Mouse (Mus musculus) forebrain, embryonic 11.5 days (tissue): ENCODE data around the gene Foxred1. TPM values are rescaled to one million over a fixed set of nuclear protein-coding genes. Genes with fewer than 3 reads are reported as not detected.
A peak's percentile ranks its signal among the peaks of the same experiment; 100 is the strongest.

ENCODE experiments used
- ATAC-seq: fragments of 200-750 bp; cut with Nextera tagmentation; replicated peaks from 2 replicates; pipeline ENCODE4 v1.8.0; 2017; ENCODE audit warnings: moderate TSS enrichment; ENCODE audit not compliant: low FRiP score
- DNase-seq: peaks from one replicate; pipeline ENCODE4 v3.0.0-alpha.2; 2017; ENCODE audit warnings: low spot score
- H3K27ac ChIP-seq: fragments of 300-500 bp; sonication (generic); 2 replicates; pipeline ENCODE4 v1.5.1; 2014; ENCODE audit warnings: low read depth, low read length
- H3K27me3 ChIP-seq: fragments of 300-500 bp; sonication (generic); 2 replicates; pipeline ENCODE4 v1.6.1; 2014; ENCODE audit warnings: mild to moderate bottlenecking, low read length, mixed read lengths; ENCODE audit not compliant: control insufficient read depth, insufficient read depth
- H3K36me3 ChIP-seq: fragments of 300-500 bp; sonication (generic); 2 replicates; pipeline ENCODE4 v1.6.1; 2014; ENCODE audit warnings: mild to moderate bottlenecking, low read length, moderate library complexity, mixed read lengths; ENCODE audit not compliant: control insufficient read depth, insufficient read depth
- H3K4me1 ChIP-seq: fragments of 300-500 bp; sonication (generic); replicated peaks from 2 replicates; pipeline ENCODE4 v1.6.1; 2014; ENCODE audit warnings: low read length, mixed read lengths; ENCODE audit not compliant: control insufficient read depth, insufficient read depth
- H3K4me2 ChIP-seq: fragments of 300-500 bp; sonication (generic); 2 replicates; pipeline ENCODE4 v1.6.1; 2014; ENCODE audit warnings: low read depth, mild to moderate bottlenecking, low read length, moderate library complexity, mixed read lengths; ENCODE audit not compliant: severe bottlenecking
- H3K4me3 ChIP-seq: fragments of 300-500 bp; sonication (generic); 2 replicates; pipeline ENCODE4 v1.5.1; 2014; ENCODE audit warnings: low read depth, low read length
- H3K9ac ChIP-seq: fragments of 300-500 bp; sonication (generic); 2 replicates; pipeline ENCODE4 v1.6.1; 2014; ENCODE audit warnings: low read length
- H3K9me3 ChIP-seq: fragments of 300-500 bp; sonication (generic); 2 replicates; pipeline ENCODE4 v1.6.1; 2016; ENCODE audit warnings: low read length, mixed read lengths; ENCODE audit not compliant: control insufficient read depth
- WGBS: fragments of 180-500 bp; shearing (Covaris S2); extraction: QIAGEN DNeasy Blood & Tissue Kit; methylation state at CpG from one replicate; pipeline ENCODE4 v1.1.7; 2014; 5-methylcytosine and 5-hydroxymethylcytosine counted together
- polyA plus RNA-seq: library from polyadenylated mRNA; unstranded; fragments of >200 nt; fragmentation: Nextera tagmentation; extraction: Ambion mirVana; gene quantifications from 2 replicates; pipeline ENCODE4 v1.2.1, GENCODE M21; 2014

Foxred1 gene
- polyA plus RNA-seq, 1 experiment from 2014 or later: 49.2 TPM

DNA sequence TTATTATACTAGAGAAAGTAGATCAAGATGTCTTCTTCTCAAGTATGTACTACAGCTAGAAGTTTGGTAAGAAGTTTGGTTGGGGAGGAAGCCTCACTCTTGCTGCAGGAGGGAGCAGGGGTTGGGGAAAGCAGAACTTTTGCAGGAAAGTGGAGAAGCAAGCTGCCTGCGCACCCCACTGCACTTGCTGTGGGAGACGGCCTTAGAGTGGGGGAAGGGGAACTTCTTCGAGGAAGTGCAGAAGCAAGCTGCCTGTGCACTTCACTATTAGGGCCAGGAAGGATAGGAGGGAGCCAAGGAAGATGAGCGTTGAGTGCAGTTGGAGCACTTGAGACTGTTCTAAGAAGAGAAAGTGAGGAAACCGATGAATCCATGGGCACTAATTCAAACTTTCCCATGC is 27.5 kb downstream of the Foxred1 start:
- no peak for ATAC-seq
- Histone ChIP-seq H3K9ac (no peak overlapping the region), H3K4me3 (no peak overlapping the region), H3K4me1 (no peaks in the 10 kb centered on the region), H3K9me3 (no peaks in the 10 kb centered on the region), H3K36me3 (no peaks in the 10 kb centered on the region), H3K27ac (no peak overlapping the region), H3K27me3 (no peaks in the 10 kb centered on the region), H3K4me2 (no peak overlapping the region)
- no peak for DNase-seq
- WGBS: 72% methylated on average over 5 of the region's 5 CpGs

DNA sequence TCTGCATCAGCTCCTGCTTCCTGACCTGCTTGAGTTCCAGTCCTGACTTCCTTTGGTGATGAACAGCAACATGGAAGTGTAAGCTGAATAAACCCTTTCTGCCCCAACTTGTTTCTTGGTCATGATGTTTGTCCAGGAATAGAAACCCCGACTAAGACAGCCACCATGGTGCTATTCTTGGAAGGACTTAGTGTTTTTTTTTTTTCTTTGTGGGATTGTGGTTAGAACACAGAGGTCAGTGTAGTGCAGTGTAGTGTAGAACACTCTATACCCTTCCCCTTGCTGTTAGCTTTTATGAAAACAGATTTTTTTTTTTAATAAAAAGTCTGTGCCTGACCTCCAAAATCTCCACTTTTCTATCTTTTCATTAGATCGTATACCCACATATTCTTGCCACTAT is 28.0 kb downstream of the Foxred1 start:
- DNase-seq (no peak), ATAC-seq (no peak)
- Histone ChIP-seq H3K9ac (no peak overlapping the region), H3K27ac (no peak overlapping the region), H3K4me3 (no peak overlapping the region), H3K27me3 (no peaks in the 10 kb centered on the region), H3K9me3 (no peaks in the 10 kb centered on the region), H3K4me2 (no peak overlapping the region), H3K4me1 (no peaks in the 10 kb centered on the region), H3K36me3 (no peaks in the 10 kb centered on the region)
- WGBS: 86% methylated on average over 2 of the region's 2 CpGs

DNA sequence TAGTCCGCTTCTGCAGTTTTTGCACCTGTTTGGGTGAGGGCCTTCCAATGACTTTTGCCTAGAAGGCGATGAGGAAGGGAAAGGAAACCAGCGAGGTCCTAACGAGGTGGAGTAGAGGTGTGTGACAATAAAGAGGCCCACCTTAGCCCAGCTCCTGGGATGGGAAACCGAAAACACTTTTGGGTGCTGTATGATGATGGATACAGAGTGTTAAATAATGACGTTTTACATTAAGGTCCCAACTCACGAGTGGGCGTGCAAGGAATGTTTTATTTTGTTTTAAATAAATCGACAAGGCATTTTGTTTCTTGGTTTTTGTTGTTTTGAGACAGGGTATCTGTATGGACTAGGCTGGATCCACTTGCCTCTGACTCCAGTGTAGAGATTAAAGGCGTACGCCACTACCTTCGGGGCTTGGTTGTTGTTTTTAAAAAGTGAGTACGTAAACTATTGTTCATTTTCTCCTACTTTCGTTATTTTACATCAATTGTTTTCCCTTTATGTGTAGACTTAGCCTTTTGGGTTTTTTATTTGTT is 34.7 kb downstream of the Foxred1 start:
- peak overlapping the region; percentile 44; the same call in 1 of the 2 replicates for H3K9ac ChIP-seq
- no peaks in the 10 kb centered on the region for H3K9me3 ChIP-seq
- H3K4me1 ChIP-seq: no peaks in the 10 kb centered on the region
- ATAC-seq (peak; percentile 40), DNase-seq (no peak)
- peak overlapping the region; percentile 59 for H3K4me3 ChIP-seq
- WGBS: 48% methylated on average over 14 of the region's 14 CpGs
- H3K27ac ChIP-seq: no peak overlapping the region
- H3K27me3 ChIP-seq: no peaks in the 10 kb centered on the region
- H3K4me2 ChIP-seq: peak overlapping the region; percentile 57
- no peaks in the 10 kb centered on the region for H3K36me3 ChIP-seq

DNA sequence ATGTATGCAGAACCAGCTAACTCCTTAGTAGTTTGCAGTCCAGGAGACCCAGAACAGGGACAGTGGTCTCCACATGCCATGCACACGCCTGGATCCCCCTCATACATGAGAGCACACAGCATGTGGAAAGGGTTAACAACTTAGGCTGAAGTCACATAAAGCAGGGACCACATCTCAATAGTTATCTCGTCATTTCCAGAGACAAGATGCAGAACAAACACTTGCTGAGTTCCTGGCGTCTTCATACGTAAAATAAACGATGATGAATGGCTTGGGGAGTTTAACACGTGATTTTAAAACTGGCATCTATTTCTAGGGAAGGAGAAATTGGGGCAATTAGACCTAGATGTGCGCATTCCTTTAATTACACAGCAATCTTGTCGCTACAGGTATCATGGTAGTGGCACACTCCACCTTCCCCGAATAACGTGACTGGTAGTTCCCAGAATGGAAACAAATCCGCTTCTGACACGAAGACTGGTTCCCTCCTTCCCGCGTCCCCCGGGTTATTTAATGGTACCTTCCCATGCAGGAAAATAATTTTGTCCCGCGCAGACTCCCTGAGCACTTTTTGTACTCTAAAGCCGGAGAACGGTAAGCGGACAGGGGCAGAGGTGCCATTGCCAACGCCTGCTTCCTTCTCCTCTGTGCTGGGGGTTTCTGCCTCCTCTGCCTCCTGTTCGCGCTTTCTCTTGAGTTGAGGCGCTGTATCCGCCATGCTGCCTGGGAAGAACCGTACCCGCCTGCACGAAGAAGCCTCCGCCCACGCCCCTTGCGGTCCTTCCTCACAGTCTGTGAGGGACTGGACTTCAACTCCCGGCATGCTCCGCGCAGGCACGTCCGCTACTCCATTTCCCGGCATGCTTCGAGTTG is 35.4 kb downstream of the Foxred1 start, which contains the start of gene Dcps:
TSS of gene Dcps (minus strand) at position 811 of the 873 bp plus-strand sequence.
- no peaks in the 10 kb centered on the region; the same call in 1 of the 2 replicates for H3K36me3 ChIP-seq
- peak within 1 kb of the TSS; percentile 41; the same call in 1 of the 2 replicates for H3K27ac ChIP-seq
- peak within 1 kb of the TSS; percentile 79 for H3K9ac ChIP-seq
- H3K4me3 ChIP-seq: peak within 1 kb of the TSS; percentile 59
- under 1% methylated on average over 38 of the region's 38 CpGs for WGBS
- no peaks in the 10 kb centered on the region for H3K27me3 ChIP-seq
- ATAC-seq (peak; percentile 98), DNase-seq (peak; percentile 94)
- H3K4me1 ChIP-seq: no peaks in the 10 kb centered on the region
- no peaks in the 10 kb centered on the region for H3K9me3 ChIP-seq
- peak within 1 kb of the TSS; percentile 57 for H3K4me2 ChIP-seq

DNA sequence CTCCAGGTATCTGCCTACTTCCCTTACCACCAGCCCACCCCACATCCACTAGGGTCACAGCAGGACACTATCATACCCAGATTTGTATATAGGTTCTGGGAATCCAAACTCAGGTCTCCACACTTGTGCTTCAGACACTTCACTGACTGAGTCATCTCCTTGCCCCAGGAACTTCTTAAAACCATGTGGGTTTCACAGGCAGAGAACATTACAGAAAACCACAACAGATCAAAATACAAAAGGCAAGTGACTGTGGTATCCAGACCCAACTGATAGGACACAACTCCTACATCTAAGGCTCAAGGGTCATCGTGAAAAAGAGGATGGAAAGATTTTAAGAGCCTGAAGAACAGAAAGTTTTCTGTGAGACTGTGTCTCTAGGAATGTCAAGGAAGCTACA is 37.5 kb downstream of the Foxred1 start:
- no peaks in the 10 kb centered on the region for H3K4me1 ChIP-seq
- WGBS: 94% methylated on average over 1 of the region's 1 CpGs
- no peak overlapping the region for H3K9ac ChIP-seq
- no peak for ATAC-seq
- H3K4me2 ChIP-seq: no peak overlapping the region
- no peak overlapping the region for H3K27ac ChIP-seq
- H3K36me3 ChIP-seq: no peaks in the 10 kb centered on the region; the same call in 1 of the 2 replicates
- no peaks in the 10 kb centered on the region for H3K9me3 ChIP-seq
- no peak for DNase-seq
- no peak overlapping the region for H3K4me3 ChIP-seq
- no peaks in the 10 kb centered on the region for H3K27me3 ChIP-seq

DNA sequence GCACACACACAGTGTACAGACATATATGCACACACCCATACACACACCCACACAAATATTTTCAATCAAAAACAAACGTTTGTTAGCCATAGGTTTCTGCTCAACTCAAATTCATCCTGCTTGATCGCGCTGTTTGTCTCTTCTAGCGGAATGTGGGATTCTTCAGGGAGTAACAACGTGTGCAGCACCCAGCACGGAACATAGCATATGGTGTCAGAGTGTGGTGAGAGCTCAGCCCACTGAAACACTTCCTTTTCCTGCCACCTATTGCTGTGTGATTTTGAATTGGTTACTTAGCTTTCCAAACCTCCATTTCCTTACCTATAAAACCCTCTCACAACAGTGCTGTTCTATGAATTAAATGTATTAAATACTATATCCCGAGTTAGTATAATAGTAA is 40.8 kb downstream of the Foxred1 start:
- Histone ChIP-seq H3K9me3 (no peaks in the 10 kb centered on the region), H3K27me3 (no peaks in the 10 kb centered on the region), H3K4me2 (no peak overlapping the region), H3K4me1 (peaks cover 10% of the 10 kb centered on the region; the same call in 1 of the 2 replicates), H3K27ac (no peak overlapping the region), H3K4me3 (no peak overlapping the region), H3K36me3 (no peaks in the 10 kb centered on the region; the same call in 1 of the 2 replicates), H3K9ac (no peak overlapping the region)
- ATAC-seq: no peak
- 91% methylated on average over 7 of the region's 7 CpGs for WGBS
- no peak for DNase-seq

DNA sequence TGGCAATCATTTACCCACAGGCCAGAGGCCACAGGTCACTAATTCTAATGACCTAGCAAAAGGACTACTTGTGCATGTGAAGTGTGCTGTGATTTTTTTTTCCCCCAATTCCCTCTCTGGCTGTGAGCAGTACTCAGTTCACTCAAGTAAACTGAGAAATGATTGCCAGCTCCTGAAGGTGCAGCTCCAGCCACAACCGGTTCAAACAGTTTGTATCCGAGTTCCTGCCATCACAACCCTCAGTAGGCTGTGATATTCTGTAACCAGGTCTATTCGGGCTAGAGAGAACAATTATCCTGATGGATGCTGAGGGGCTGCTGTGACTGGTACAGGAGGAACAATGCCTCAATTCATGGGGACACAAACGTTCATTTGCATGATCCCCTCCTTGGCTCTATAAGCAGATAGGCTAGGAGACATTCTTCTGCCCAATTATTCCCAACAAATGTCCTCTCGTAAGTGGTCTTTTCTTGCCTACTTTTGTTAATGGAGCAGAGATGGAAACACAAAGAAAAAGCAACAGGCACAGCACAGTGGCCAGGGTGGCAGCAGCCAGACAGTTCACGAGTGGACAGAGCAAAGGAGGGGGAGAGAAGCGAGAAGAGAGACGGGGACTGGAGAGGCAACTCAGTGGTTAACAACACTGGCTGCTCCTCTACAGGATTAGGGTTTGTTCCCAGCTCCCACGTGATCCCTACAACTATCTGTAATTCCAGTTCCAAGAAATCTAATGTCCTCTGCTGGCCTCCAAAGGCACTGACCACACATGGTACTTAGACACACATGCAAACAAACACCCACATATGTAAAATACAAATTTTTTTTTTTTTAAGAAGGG is 43.8 kb downstream of the Foxred1 start:
- WGBS: 11% methylated on average over 9 of the region's 9 CpGs

DNA sequence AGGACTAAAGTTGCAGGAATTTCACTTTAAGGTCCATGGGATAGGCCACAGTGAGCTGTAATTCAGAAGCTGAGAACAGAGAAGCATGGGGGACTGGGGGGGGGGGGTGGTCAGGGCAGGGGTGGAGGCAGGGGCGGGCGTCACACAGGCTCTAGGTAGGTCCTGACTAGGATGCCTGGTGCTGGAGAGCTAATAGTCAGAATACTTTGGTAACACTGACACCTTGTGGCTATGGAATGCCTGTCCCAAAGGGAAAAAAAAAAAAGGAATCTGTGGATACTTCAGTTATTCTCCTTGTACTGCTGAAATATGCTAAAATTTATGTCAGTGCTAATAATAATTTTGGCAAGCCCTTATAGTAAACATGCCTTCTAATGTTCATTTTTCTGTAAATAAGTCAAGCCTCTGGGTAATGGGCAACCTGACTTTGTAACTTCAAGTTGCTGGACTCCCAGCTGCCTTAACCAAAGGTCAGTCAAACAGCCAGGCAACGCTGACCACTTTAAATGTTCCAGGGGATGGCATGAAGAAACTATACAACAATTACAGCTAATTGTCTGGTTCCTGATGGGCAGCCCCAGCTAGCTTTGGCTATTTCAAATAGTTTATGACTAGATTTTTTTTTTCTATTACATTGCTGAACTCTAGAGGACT is 44.6 kb downstream of the Foxred1 start:
- WGBS: 27% methylated on average over 3 of the region's 3 CpGs
- peaks cover 10% of the 10 kb centered on the region; the same call in 1 of the 2 replicates for H3K4me1 ChIP-seq
- no peak overlapping the region for H3K9ac ChIP-seq
- DNase-seq: no peak
- ATAC-seq: peak; percentile 47
- peak overlapping the region; percentile 72 for H3K27ac ChIP-seq
- H3K4me2 ChIP-seq: no peak overlapping the region
- H3K27me3 ChIP-seq: no peaks in the 10 kb centered on the region
- H3K9me3 ChIP-seq: no peaks in the 10 kb centered on the region
- no peak overlapping the region for H3K4me3 ChIP-seq
- H3K36me3 ChIP-seq: no peaks in the 10 kb centered on the region; the same call in 1 of the 2 replicates

More for the DNA sequence above, 43.8 kb downstream of the Foxred1 start:
- H3K27ac ChIP-seq: peak overlapping the region; percentile 72
- peak; percentile 51 for DNase-seq
- H3K27me3 ChIP-seq: no peaks in the 10 kb centered on the region
- H3K4me3 ChIP-seq: no peak overlapping the region
- H3K9me3 ChIP-seq: no peaks in the 10 kb centered on the region
- peaks cover 10% of the 10 kb centered on the region; the same call in 1 of the 2 replicates for H3K4me1 ChIP-seq
- no peak overlapping the region for H3K9ac ChIP-seq
- H3K36me3 ChIP-seq: no peaks in the 10 kb centered on the region; the same call in 1 of the 2 replicates
- ATAC-seq: peak; percentile 88
- H3K4me2 ChIP-seq: peak overlapping the region; percentile 3; the same call in 1 of the 2 replicates
